Mouse (Mus musculus): ENCODE measurements around the gene Knstrn. TPM values are rescaled to one million over a fixed set of nuclear protein-coding genes. Genes with fewer than 3 reads are reported as not detected.

The Knstrn gene
- total and polyA plus RNA-seq, 3 experiments, result 72.9 to 97.2 (median 72.9) TPM

GRCm38 (mm10) chr2:118764094-118764831 lies 49.5 kb upstream of the Knstrn start:
- in situ Hi-C loops (cut with MboI; ENCODE audit: low pct_ligation_motif_present, low pct_unique_long_range_greater_than_20kb, low sequenced_read_pairs) (loop anchor here (10.0 to 25.0 kb wide), 2 partner anchors 211 to 423 kb away; no protein-coding TSS in a partner anchor), dilution Hi-C loops (cut with MboI; ENCODE audit: extremely low pct_ligation_motif_present, extremely low pct_unique_long_range_greater_than_20kb, low sequenced_read_pairs) (no loop called here)
- DNase-seq (ENCODE audit: extremely low read depth), result peak; percentile 54
- Histone ChIP-seq H3K27ac (ENCODE audit: insufficient read depth, low read depth) (no peak overlapping the region), H3K9me3 (replicated peaks; ENCODE audit: low read length) (no peaks in the 10 kb centered on the region), H3K27me3 (replicated peaks) (peaks cover 4% of the 10 kb centered on the region), H3K4me3 (replicated peaks in 1 of 3; ENCODE audit: low read depth in 2 of 3, low read length in 2 of 3, poor library complexity in 1 of 3) (no peak overlapping the region), H3K4me1 (ENCODE audit: control insufficient read depth in 1 of 2, insufficient read depth in 2 of 2) (peaks cover 8 to 40% of the 10 kb centered on the region in 2 experiments), H3K79me2 (replicated peaks; ENCODE audit: control insufficient read depth, extremely low read depth, insufficient read depth, poor library complexity, severe bottlenecking) (no peaks in the 10 kb centered on the region), H3K36me3 (replicated peaks in 1 of 2; ENCODE audit: control insufficient read depth in 1 of 2, insufficient read depth in 1 of 2, low read length in 1 of 2) (no peaks in the 10 kb centered on the region), H3K9ac (ENCODE audit: insufficient read depth, low read depth) (no peak overlapping the region), H3K4me2 (ENCODE audit: insufficient read depth, low read depth, poor library complexity, severe bottlenecking) (peak overlapping the region; percentile 40; the same call in 1 of the 2 replicates)
- no peak for TF ChIP-seq PAX5 (IDR thresholded peaks at IDR 0.05; ENCODE audit: low read length)
- TF ChIP-seq TCF12 (IDR thresholded peaks at IDR 0.05; ENCODE audit: low read depth, low read length), result 0 out of 2 replicates have a peak, but pooled peaks have one; percentile 42
- TF ChIP-seq ETS1 (conservative IDR thresholded peaks at IDR 0.05; ENCODE audit: low read depth, low read length), result no peak
- TF ChIP-seq ZC3H11A (IDR thresholded peaks at IDR 0.05; ENCODE audit: low read depth, low read length), result 0 out of 2 replicates have a peak, but pooled peaks have one; percentile 11
- TF ChIP-seq CHD2 (IDR thresholded peaks at IDR 0.05; ENCODE audit: low read length), result peak; percentile 80
- no peak for TF ChIP-seq E2F4 (IDR thresholded peaks at IDR 0.05; ENCODE audit: insufficient replicate concordance, low read depth, low read length)
- no peak for TF ChIP-seq MYC (IDR thresholded peaks at IDR 0.05; ENCODE audit: low read depth, low read length)
- TF ChIP-seq ZKSCAN1 (IDR thresholded peaks at IDR 0.05; ENCODE audit: borderline replicate concordance, low read depth, low read length), result no peak
- no peak for TF ChIP-seq TBP (conservative IDR thresholded peaks at IDR 0.05; ENCODE audit: low read depth, low read length)
- 0 out of 2 replicates have a peak, but pooled peaks have one; percentile 56 for TF ChIP-seq MAZ (IDR thresholded peaks at IDR 0.05; ENCODE audit: low read depth, low read length)
- TF ChIP-seq BHLHE40 (IDR thresholded peaks at IDR 0.05; ENCODE audit: low read depth, low read length), result no peak
- TF ChIP-seq SMC3 (IDR thresholded peaks at IDR 0.05; ENCODE audit: low read depth, low read length), result peak; percentile 75
- TF ChIP-seq ELF1 (IDR thresholded peaks at IDR 0.05; ENCODE audit: low read depth, low read length), result no peak
- TF ChIP-seq GABPA (IDR thresholded peaks at IDR 0.05; ENCODE audit: insufficient replicate concordance, low read depth, low read length), result no peak
- no peak for TF ChIP-seq JUND (conservative IDR thresholded peaks at IDR 0.05; ENCODE audit: low read depth, low read length)
- TF ChIP-seq NELFE (IDR thresholded peaks at IDR 0.05; ENCODE audit: low read depth, low read length), result no peak
- TF ChIP-seq ZMIZ1 (IDR thresholded peaks at IDR 0.05; ENCODE audit: low read depth, low read length), result no peak
- peak; percentile 73 for TF ChIP-seq RAD21 (IDR thresholded peaks at IDR 0.05; ENCODE audit: low read depth, low read length)
- TF ChIP-seq EP300 (IDR thresholded peaks at IDR 0.05; ENCODE audit: low read length), result no peak
- peak; percentile 44 to 81 for TF ChIP-seq CTCF (conservative IDR thresholded peaks at IDR 0.05 in 1 of 2, IDR thresholded peaks at IDR 0.05 in 1 of 2; ENCODE audit: low read depth in 2 of 2, low read length in 2 of 2)
- TF ChIP-seq MEF2A (IDR thresholded peaks at IDR 0.05; ENCODE audit: borderline replicate concordance, low read depth, low read length), result no peak

Measured in CH12.LX (cell line).